Mouse (Mus musculus): ENCODE data around the gene Toe1.
A peak's percentile ranks its signal among the peaks of the same experiment; 100 is the strongest.
"Not testable (repeated sequence)": the region's sequence is repeated elsewhere in the genome, so short reads cannot be mapped to it uniquely, and the experiment has no call there.

The Toe1 gene

DNA sequence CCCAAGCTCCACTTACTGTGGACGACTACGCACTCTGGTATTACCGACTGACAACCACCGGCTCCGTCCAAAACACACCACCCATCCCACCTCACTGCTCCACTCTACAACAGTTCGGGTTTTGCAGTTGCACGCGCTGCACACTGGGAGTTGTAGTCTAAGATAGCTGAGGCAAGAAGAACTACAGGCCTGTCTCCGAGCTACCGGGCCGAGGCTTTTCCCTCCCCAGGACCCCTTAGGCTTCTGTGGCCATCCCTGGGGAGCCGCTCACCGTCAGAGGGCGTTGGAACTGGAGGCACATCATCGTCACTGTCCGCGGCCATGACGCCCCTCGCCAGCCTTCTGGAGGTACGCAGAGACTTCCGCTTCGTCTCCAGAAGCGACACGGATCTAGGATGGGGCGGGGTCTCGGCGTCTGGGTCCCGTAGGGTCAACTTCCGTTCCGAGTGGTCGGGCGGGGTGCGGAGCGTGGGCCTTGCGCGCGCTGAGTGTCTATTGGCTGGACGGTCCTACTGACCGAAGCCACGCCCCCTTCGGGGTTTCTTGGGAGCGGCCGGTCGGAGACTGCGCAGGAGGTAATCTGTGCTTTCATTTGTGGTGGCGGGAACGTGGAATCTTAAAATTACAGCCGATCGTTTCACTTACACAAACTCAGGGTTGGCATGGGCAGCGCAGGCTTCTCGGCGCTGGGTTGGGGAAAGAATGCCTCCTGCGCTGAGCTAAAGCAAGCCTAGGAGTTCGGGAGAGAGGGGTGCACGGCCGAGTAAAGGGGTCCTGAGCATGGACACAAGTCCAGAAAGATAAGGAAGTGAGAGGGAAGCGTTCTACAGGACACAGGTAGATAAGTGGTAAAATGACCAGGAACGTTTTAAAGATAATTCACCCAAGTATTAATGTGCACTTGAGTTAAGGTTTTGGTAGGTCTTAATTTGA lies at the start of gene Toe1, which contains the start of gene Mutyh:
TSS of gene Toe1 (minus strand) at position 444 of the 933 bp plus-strand sequence.
TSS of gene Mutyh (plus strand) at position 527 of the 933 bp plus-strand sequence.
- DNase-seq, result peak; percentile 95

DNA sequence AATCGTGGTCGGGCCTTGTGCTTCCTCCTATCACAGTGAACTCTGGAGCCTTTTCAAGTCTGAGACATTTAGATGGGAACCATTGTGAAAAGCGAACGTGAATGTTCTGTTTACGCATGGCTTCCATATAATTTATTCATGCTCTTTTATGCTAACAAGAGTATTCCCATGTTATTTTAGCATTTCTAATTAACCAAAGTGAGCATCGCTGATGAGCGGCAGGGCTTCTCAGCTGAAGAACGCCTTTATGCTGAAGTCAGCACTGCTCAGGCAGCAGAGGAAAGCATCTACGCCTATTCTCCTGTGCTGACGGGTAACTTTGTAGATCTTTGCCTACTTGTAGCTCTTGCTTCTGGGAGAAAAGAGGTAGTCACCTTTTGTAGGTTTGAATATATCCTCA lies 49.8 kb upstream of the Toe1 start:
- no peak for DNase-seq

DNA sequence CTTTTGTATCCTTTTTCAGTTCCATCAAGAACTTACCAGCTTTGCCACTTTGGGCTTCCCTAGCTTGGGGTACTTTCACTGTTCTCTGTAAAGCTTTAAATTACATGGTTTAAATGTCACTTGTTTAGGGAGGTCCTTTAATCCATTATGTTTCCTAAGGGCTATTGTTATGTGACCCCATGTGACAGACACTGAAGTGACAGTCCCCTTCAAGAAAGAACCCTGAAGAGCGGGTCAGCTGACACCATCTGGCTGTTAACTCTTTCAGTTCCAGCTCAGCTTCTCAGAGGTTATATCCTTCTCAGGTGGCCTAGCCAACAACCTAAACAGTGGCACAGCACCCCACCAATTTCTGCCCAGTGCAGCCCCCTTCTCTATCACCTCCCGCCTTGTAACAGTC lies 46.8 kb upstream of the Toe1 start:
- DNase-seq, result no peak

DNA sequence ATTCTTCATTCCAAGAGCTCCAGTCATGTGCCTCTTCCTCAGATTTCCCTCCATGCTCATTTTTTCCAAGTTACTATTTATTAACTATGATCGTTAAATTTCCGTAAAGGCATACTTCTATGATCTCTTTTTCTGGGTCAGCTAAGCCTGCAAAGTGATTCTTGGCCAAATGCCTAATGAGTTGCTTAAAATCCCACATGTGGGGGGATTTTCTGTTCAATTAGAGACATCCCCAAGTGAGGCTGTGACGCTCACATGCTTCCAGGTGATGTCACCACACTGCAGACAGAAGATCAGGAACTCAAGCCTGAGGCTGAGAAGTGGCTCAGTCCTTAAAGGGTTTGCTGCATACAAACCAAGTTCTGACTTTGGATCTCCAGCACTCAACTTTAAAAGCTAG lies 42.5 kb upstream of the Toe1 start:
- no peak for DNase-seq

DNA sequence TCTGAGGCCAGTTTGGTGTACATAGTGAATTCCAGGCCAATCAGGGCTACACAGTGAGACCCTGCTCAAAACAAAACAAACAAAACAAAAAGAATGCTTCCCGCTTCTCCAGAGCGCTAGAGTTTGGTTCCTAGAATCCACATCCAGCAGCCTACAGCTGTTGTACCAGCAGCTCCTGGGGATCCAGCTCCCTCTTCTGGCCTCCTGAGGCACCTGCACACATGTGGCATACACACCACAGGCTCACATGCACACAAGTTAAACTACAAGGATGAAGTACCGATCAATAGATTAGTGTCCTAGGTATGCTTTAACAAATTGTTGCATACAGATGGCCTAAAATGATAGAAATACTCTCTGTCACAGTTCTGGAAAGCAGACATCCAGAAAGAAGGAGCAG lies 36.9 kb upstream of the Toe1 start:
- DNase-seq, result no peak

DNA sequence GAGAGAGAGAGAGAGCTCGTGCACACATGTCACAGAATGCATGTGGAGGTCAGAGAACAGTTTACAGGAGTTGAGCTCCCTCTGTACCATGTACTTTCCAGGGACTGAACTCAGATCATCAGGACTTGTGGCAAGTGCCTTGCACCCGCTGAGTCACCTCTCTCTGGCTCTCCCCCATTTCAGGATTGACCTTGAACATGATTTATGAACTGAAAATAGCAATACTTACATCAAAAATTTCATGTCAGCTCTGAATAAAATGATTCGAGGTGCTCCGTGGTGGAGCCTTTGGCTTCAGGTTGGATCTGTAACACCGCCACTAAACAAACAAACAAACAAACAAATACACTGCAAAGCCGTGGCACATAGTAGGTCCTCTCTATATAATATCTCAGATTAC lies 33.4 kb upstream of the Toe1 start:
- no peak for DNase-seq

DNA sequence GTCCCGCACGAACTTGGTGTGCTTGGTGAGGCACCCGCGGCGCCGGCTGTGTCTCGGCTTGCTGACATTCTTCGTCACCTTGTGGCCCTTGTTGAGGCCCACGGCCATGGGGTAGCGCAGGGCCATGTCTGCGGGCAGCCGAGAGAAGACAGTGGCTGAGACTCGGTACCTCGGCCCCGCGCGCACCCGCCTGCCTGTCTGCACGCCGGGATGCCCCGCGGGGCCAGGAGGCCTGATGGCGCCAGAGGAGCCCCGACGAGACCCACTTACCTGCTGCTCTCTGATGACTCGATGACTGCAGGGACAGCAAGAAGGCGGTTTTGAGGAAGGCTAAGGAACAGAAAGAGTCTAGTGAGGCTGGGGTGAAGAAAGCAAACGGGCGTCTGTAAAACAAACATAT lies 32.7 kb upstream of the Toe1 start:
- DNase-seq, result not testable (repeated sequence)

DNA sequence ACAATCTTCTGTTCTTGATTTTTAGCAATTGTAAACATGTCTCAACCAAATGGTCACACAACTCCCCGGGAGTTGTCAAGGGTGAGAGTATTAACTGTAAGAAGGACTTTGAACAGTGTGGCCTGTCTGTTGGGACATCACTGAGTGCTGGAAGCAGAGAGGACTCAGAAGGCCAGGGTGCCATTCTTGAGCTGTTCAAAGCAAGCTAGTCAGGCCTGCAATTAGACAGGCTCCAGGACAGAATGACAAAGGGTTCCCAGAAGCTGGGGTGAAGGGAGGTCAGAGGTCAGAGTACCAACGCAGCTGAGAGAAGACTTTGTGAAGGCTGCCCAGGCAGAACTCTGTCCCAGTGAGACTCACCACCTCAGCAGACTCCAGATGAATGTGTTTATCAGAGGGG lies 31.6 kb upstream of the Toe1 start:
- no peak for DNase-seq

DNA sequence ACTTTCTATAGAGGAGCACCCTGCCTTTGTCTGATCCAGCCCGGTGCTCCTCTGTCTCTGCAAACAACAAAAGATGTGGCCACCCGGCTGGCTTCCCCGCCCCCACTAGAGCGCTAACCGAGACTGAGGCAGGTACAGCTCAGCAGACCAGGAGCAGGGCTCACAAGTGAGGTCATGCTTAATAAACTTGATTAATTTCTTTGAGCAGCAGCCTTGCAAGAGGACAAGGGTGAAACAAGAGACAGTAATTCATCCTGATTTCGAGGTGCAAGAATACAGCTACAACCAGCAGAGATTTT lies 22.6 kb upstream of the Toe1 start:
- DNase-seq, result no peak

DNA sequence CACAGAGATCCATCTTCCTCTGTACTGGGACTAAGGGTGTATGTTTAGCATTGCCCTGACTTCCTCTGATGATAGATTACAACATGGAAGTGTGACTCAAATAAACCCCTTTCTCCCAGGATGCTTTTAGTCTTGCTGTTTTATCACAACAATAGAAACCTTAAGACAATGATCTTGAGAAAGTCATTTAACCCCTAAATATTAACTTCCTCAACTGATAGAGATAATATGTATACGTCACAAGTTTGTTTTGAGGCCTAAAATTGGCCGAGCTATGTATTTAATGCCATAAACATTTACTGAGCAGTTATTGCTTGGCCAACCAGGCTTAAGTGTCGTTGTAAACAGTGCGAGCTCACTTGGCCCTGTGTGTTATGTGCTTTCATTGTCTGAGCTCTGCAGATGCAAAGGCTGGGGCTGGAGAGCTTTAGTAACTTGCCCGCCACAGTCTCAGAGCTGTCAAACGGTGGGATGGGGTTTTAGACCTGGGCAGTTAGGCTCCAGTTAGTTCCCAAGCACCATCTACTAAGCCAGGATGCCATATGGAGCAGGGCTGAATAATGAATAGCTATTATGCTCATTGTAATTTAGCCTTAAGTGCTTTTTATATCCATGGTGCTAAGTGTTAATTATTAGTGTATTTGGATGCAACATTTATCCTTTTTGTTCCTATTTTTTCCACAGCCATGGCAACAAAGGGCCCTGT lies 22.1 kb upstream of the Toe1 start:
- no peak for DNase-seq

DNA sequence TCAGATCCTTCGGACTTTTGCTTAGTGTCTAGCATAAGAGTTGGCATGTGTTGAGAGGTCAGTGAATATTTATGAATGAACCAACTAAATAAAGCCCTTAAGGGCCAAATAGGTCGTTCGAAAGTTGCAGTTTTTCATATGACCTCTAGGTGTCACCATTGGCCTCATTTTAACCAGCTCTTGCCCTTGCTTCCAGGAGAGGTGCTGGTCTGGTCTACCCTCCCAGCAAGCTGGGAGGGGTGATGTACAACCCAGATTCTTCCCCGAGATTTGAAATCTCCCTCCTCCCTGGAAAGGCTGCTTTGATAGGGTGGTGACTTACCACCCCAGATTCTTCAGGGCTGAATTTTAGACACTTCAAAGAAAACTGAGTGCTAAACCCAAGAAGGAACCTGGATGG lies 20.4 kb upstream of the Toe1 start:
- peak; percentile 69 for DNase-seq

DNA sequence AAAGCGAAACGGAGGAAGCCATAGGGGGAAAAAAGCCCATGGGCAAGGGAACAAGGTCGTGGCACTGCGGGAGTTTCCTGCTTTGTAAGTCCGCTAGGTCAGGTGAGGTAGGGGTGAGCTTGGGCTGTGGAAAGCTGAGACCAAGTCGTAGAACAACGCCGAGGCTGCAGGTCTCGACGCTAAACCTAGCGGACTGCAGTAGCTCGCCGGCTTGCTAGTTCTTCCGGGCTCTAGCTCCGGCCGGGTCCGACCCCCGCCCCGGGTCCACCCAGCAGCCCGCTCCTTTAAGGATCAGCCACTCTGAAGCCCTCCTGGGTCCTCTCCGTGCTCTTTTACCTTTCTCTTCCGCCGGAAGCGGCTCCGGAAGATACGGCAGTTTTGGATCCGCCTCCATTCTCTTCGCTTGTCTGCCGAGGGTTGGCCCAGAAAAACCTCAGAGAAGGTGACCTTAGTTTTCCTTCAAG lies 17.1 kb upstream of the Toe1 start:
- peak; percentile 82 for DNase-seq

DNA sequence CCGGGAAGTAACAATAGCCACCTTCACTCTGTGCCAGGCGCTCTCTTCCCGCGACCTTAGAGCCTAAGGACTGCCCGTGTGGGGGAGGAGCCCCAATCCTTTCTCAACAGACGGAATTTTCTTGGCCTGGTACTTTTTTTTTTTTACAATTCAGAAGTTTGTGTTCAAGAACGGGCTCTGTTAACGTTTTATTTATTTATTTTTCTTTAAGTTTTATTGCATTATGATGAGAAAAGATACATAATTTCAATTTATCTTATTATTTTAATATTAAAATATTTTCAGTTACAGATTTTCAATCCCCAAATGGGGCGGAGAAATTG lies 14.2 kb upstream of the Toe1 start, which contains the start of gene Hpdl:
TSS of gene Hpdl (minus strand) at position 14 of the 323 bp plus-strand sequence.
- DNase-seq, result no peak

DNA sequence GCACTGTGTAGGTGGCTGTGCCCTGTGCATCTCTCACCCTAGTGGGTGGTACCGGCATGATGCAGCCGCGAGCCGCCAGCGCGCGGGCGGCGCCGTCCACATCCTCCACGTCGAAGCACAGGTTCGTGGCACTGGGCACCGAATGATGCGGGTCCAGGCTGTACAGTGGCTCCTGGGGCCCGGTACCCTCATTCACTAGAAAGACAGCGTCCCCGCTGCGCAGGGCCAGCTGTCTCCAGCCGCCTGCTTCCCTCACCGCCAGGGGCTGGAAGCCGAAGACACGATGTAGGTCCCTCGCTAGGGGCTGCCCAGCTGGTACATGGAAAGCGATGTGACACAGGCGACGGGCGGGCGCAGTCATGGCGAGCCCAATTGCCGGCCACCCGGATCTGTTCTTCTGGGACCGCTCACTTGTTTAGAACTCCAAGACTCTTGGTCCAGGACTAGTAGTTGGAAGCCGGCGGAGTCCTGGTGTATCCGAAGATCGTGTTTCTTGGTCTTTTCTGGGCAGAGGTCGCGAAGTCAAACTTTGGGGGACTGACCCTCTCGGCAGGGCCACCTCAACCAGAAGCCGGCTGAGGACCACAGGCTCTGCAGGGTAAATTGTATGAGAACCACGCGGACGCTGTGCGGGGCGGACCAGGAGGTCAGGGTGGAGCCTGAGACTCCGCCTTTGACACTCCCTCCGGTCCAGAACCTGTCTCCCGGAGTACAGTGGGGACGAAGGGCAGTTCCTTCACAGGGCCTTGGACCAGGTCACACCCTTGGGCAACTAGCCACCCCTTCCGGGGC lies 13.7 kb upstream of the Toe1 start:
- peak; percentile 83 for DNase-seq

DNA sequence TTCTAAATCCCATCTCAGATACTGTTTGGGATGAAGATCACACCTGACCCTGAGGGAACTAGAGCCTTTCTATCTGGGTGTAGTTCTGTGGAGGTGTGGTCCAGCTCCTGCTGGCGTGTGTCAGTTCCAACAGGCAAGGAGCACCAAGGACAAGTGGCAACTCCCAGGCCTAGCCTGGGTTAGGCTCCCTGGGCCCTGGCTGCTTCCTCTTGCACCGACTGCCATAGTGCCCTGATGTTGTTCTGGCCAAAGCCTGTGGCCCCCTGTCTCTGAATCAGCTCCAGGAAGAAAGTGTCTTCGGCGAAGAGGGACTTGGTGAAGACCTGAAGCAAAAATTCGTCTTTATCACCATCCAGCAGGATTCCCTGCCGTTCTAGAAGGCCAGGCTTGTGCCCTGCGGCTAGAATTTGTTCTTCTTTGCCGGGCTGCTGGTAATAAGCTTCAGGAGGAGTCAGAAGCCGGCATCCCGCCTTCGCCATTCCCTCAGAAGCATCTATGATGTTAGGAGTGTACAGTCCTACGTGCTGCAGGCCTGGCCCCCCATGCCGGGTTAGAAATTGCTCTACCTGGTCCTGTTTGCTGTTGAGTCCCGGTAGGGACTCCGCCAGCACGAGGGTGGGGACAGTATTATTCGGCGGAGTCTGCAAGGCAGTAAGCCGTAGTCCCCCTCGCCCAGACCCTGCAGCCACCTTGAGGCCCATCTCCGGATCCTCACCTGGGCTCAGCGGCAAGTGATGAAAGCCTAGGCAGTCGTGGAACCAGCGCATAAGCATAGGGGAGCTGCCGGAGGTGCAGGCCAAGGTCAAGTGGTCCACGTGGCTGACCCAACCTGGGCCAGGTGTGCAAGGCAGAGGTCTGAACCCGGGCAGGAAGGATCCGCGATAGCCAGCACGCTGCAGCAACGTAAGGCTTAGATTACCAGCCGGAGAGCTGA lies 12.8 kb upstream of the Toe1 start:
- DNase-seq, result peak; percentile 50

DNA sequence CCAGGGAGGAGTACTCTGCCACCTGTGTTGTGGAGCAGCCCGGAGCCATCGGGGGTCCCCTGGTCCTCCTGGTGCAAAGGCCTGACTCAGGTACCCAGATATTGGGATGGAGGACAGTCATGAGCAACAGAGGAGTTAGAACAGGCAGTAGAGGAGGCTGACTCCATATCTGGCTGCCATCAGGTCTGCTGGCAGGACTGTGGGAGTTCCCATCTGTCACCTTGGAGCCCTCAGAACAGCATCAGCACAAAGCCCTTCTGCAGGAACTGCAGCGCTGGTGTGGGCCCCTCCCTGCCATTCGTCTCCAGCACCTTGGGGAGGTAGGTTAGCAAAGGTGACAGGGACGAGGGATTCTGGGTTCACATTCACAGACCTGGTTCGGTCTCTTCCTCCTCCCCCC lies 10.0 kb upstream of the Toe1 start:
- peak; percentile 86 for DNase-seq

DNA sequence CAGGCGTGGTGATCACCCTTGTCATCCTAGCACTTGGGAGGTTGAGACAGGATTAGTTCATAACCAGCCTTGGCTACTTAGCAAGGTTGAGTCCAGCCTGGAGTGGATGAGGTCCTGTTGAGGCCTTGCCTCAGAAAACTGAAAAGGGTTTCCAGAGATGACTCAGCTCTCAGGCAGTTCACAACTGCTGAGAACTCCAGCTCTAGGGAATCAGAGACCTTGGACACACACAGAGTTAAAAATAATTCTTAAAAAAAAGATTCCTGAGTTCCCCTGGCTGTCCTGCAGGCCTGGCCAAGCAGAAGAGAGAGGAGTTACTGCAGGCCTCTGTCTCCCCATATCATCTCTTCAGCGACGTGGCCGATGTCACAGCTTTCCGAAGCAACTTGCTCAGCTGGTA lies 7.8 kb upstream of the Toe1 start:
- no peak for DNase-seq

DNA sequence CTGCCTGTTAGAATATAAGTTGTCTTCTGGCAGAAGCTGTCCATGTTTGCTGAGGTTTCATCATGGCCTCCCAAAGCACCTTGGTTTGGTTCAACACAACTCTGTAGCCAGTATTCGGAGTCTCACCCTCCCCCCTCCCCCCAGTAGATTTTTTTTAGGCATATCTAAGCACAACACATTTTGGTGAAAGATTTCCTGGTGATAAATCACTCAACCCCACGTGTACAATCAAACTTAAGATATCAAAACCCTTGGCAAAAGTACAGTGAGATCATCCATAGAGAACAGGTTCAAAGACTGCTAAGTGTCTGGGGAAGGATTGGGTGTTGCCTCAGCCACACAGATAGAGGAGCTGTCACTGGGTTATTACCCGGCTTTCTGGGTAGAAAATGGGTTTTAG lies 3.6 kb upstream of the Toe1 start:
- DNase-seq, result no peak

DNA sequence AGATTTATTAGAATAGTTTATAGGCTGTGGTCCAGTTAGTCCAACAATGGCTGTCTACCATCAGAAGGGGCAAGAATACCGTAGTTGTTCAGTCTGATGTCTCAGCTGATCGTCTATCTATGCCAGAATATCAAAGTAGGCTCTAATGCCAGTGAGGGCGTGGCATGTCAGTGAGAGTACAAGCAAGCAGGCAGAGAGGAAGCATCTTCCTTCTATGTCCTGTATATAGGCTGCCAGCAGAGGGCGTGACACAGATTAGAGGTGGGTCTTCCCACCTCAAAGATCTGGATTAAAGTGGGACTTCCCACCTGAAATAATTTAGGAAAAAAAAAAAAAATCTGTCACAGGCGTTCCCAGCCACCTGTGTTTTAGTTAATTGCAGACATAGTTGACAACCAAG lies 7.5 kb downstream of the Toe1 start:
- no peak for DNase-seq

DNA sequence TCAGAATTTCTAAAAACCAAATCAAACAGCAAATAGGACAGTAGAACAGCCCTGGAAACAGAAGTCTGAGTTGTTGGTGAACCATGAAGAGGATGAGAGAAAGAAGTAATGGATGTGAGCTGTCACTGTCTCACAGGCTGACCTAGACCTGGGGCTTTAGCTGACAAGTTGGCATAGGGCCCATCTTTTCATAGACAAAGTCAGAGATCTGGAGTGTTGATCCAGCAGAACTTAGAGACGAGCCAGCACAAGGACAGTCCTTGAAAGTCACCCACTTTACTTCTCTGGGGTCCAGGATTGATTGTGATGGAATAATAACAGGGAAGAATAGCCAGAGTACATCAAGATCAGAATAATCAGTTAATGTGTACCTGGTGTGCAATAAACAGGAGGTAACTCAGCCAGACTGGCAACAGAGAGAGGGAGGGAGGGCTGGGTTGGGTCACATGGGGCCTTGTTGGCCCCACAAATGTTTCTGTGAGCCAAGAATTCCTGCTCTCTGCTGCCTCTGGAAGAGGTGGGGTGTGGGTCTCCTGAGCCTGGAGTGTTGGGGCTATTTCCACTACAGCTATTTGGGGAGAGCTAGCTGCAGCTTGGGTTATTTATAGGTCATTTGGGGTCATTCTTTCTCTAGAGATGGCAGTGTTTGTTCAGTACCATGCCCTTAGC lies 10.9 kb downstream of the Toe1 start:
- no peak for DNase-seq

DNA sequence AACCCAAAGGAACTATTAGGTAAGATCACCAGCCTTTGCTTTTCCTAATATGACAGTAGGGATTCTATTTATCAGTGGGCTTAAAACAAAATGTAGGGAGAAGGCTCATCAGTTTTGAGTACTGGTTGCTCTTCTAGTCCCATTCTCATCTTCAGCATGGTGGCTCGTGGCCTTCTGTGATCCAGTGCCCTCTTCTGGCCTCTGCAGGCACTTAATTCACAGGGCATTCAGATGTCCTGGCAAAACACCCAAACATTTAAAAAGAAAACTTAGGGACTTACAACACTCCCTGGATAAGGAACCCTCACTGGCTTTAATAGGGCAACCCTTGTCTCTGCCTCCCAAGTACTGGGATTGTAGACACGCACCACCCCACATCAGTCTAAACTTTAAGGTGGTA lies 13.2 kb downstream of the Toe1 start:
- DNase-seq, result no peak

DNA sequence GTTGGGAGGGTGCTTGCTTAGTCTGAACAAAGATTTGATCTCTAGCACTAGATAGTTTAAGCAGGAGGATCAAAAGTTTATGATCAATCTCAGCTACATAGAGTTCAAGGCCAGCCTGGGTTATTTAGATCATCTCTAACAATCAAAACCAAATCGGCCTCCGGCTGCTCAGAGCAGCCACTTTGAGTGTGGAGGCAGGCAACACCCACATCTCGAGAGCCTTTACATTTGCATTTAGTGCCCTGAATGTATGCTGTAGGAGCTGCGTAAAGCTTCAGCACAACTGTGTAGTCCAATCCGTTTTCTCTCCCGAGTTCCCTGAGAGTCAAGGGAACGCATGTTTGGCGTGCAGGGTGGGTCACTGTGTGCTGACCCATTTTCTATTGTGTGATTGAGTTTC lies 15.0 kb downstream of the Toe1 start:
- DNase-seq, result no peak
